8 mouse cellular contexts compared by ENCODE assay signal in genomic region chr11:61578983-61579877, GRCm38 (mm10). TPM values are rescaled to one million over a fixed set of nuclear protein-coding genes. Genes with fewer than 3 reads are reported as not detected.
DNase-seq lines count a peak whose midpoint lies in the region; ATAC-seq and TF ChIP-seq lines count a peak whose summit lies in the region.

Gene Epn2 (minus strand): TSS chr11:61579687.

- H3K4me2 ChIP-seq in embryonic facial prominence, embryonic 11.5 days (ENCODE audit: low read depth, low read length): peak within 1 kb of the TSS; percentile 89
- peak within 1 kb of the TSS; percentile 86 for H3K4me2 ChIP-seq in limb, embryonic 15.5 days

- H3K36me3 ChIP-seq in embryonic facial prominence, embryonic 11.5 days (replicated peaks; ENCODE audit: control insufficient read depth, insufficient read depth, low read depth, low read length): no peaks in the 10 kb centered on the region
- H3K36me3 ChIP-seq in heart, adult 2 months (ENCODE audit: control insufficient read depth, insufficient read depth, low read length): peaks cover 18% of the 10 kb centered on the region
- H3K36me3 ChIP-seq in limb, embryonic 15.5 days: no peaks in the 10 kb centered on the region

- H3K27me3 ChIP-seq in embryonic facial prominence, embryonic 11.5 days (ENCODE audit: control insufficient read depth, insufficient read depth, low read length): no peaks in the 10 kb centered on the region
- no peaks in the 10 kb centered on the region for H3K27me3 ChIP-seq in heart, adult 2 months (ENCODE audit: control insufficient read depth, insufficient read depth, low read length)
- no peaks in the 10 kb centered on the region for H3K27me3 ChIP-seq in limb, embryonic 15.5 days

- peaks cover 6% of the 10 kb centered on the region for H3K79me2 ChIP-seq in heart, adult 2 months (replicated peaks; ENCODE audit: control insufficient read depth, insufficient read depth, low read length)

- ATAC-seq in embryonic facial prominence, embryonic 11.5 days (replicated peaks; ENCODE audit: insufficient number of reproducible peaks, low FRiP score, low TSS enrichment, low read depth): peak; percentile 95
- ATAC-seq in limb, embryonic 15.5 days (ENCODE audit: insufficient number of reproducible peaks, low FRiP score, low TSS enrichment, low read depth): peak; percentile 91
- ATAC-seq in monocyte, adult 5-6 weeks (replicated peaks; ENCODE audit: insufficient number of reproducible peaks, low FRiP score, low TSS enrichment, poor library complexity, severe bottlenecking): peak; percentile 50; the same call in 1 of the 2 replicates

- H3K4me1 ChIP-seq in embryonic facial prominence, embryonic 11.5 days (ENCODE audit: control insufficient read depth, insufficient read depth, low read length): no peaks in the 10 kb centered on the region
- H3K4me1 ChIP-seq in heart, adult 2 months (ENCODE audit: control insufficient read depth, insufficient read depth, low read length): peaks cover 8% of the 10 kb centered on the region
- H3K4me1 ChIP-seq in limb, embryonic 15.5 days: peaks cover 15% of the 10 kb centered on the region; the same call in 1 of the 2 replicates

- intact Hi-C loops in heart, adult 2 months (cut with DNase I): loop anchor here (1.0 to 5.0 kb wide), 4 partner anchors 40 to 162 kb away; no protein-coding TSS in a partner anchor

- H3K9ac ChIP-seq in embryonic facial prominence, embryonic 11.5 days (replicated peaks; ENCODE audit: low read length): peak within 1 kb of the TSS; percentile 91
- H3K9ac ChIP-seq in heart, adult 2 months (ENCODE audit: low read depth, low read length): peak within 1 kb of the TSS; percentile 92
- H3K9ac ChIP-seq in limb, embryonic 15.5 days: peak within 1 kb of the TSS; percentile 93

- H3K27ac ChIP-seq in embryonic facial prominence, embryonic 11.5 days (replicated peaks; ENCODE audit: low read depth, low read length): peak within 1 kb of the TSS; percentile 72
- peak within 1 kb of the TSS; percentile 98 for H3K27ac ChIP-seq in heart, adult 2 months
- peak within 1 kb of the TSS; percentile 91 for H3K27ac ChIP-seq in limb, embryonic 15.5 days

- TF ChIP-seq EP300 in heart, adult 2 months (IDR thresholded peaks at IDR 0.05; ENCODE audit: insufficient read depth, low read depth, low read length): 0 out of 2 replicates have a peak, but pooled peaks have one; percentile 4

- H3K9me3 ChIP-seq in embryonic facial prominence, embryonic 11.5 days (replicated peaks; ENCODE audit: control insufficient read depth, low read length): no peaks in the 10 kb centered on the region
- no peaks in the 10 kb centered on the region for H3K9me3 ChIP-seq in limb, embryonic 15.5 days

- peak; percentile 94 for DNase-seq in A20 (ENCODE audit: low read depth, low spot score)
- DNase-seq in adrenal gland, postnatal 25 days: peak; percentile 79
- DNase-seq in embryonic facial prominence, embryonic 11.5 days (ENCODE audit: low spot score): peak; percentile 82
- DNase-seq in heart, adult 2 months: peak; percentile 86 to 90
- peak; percentile 69 for DNase-seq in kidney, adult 9 months
- DNase-seq in spleen, postnatal 36 days (ENCODE audit: low spot score in 2 of 2): peak; percentile 22 to 32

- TF ChIP-seq POLR2A in heart, adult 2 months (IDR thresholded peaks at IDR 0.05; ENCODE audit: insufficient read depth, low read depth, low read length): peak; percentile 79

- H3K4me3 ChIP-seq in embryonic facial prominence, embryonic 11.5 days (ENCODE audit: low read depth, low read length): peak within 1 kb of the TSS; percentile 93
- peak within 1 kb of the TSS; percentile 96 for H3K4me3 ChIP-seq in heart, adult 2 months
- H3K4me3 ChIP-seq in limb, embryonic 15.5 days: peak within 1 kb of the TSS; percentile 94

- WGBS in embryonic facial prominence, embryonic 11.5 days: under 1% methylated on average over 68 of the region's 93 CpGs
- under 1% methylated on average over 90 of the region's 93 CpGs for WGBS in heart, adult 2 months
- WGBS in limb, embryonic 15.5 days: under 1% methylated on average over 86 of the region's 93 CpGs

- peak; percentile 68 for TF ChIP-seq CTCF in heart, adult 2 months (IDR thresholded peaks at IDR 0.05)

RNA-seq across cellular contexts. Expression of gene Epn2, which starts in this region (rescaled TPM):
- 26.0 and 30.5 TPM in 2 replicates for total RNA-seq in adrenal gland, postnatal 25 days (2021)
- polyA plus RNA-seq in embryonic facial prominence, embryonic 11.5 days (2014; fragmentation: Nextera tagmentation; extraction: Ambion mirVana): 24.2 and 28.5 TPM in 2 replicates
- total RNA-seq in heart, adult 2 months (2021): 10 to 100 TPM; 23.1 to 24.9 TPM
- 20.4 and 29.2 TPM in 2 replicates for polyA plus RNA-seq in heart, adult 2 months (2012; rRNA removed)
- 29.4 and 30.4 TPM in 2 replicates for polyA plus RNA-seq in limb, embryonic 15.5 days (2015; fragmentation: Nextera tagmentation; extraction: Ambion mirVana)
- 1.7 to 2.5 TPM in 2 of 3 replicates, not detected in the other for total RNA-seq in monocyte, adult 5-6 weeks (2017)

Comparison
In these comparisons a context has a peak if more than half of its experiments do, and no peak if none do; other contexts are left out.
1. Peak in every context shown above with its lines: DNase-seq, ATAC-seq, H3K4me3 ChIP-seq and H3K27ac ChIP-seq.
2. DNase-seq: peak in every context shown above with its lines; median percentile 94 in A20; 88 in heart, adult 2 months; 82 in embryonic facial prominence, embryonic 11.5 days; 79 in adrenal gland, postnatal 25 days; 69 in kidney, adult 9 months; 27 in spleen, postnatal 36 days.